Comparison of ENCODE assay signal across 17 mouse cellular contexts in the genomic region with DNA sequence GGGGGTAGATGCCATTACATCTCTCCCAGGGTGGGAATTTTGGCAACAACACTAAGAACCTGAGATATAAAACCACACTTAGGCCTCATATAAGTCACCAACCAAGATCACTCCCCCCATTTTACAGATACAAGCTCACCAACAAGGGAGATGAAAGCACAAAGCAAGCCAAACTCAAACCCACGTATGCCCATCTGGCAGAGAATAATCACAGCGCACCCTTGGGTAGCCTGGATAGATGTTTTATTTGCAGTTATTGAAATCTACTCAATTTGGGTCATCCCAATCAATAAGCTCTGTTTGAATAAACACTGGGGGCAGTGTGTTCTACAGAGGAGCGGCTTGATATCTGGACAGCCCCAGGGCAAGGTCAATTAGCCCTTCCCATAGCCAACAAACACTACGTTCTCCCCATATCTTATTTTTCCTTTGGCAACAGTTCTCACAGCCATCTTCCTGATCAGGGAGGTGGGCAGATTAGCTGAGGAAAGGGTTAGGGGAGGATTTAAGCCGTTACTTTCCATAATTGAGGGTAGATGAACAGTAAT.
DNase-seq lines count a peak whose midpoint lies in the region; ATAC-seq and TF ChIP-seq lines count a peak whose summit lies in the region.
"Had no signal": no experiment of that assay in that cellular context is flagged by ENCODE, and none has a peak within 500 bp of the region (broad histone marks: within the 10 kb centered on the region; RNA-seq: fewer than 3 reads in every experiment).

No protein-coding gene starts in this region.

- no peaks in the 10 kb centered on the region for H3K36me3 ChIP-seq in liver, postnatal 0 days (replicated peaks; ENCODE audit: insufficient read depth, low read length)
- H3K36me3 ChIP-seq in forebrain, embryonic 16.5 days (ENCODE audit: control insufficient read depth, insufficient read depth), result no peaks in the 10 kb centered on the region
- no peaks in the 10 kb centered on the region for H3K36me3 ChIP-seq in neural tube, embryonic 14.5 days (ENCODE audit: control insufficient read depth, insufficient read depth, low read length)
- H3K36me3 ChIP-seq in heart, embryonic 10.5 days, result no peaks in the 10 kb centered on the region
- H3K36me3 ChIP-seq: G1E; limb, embryonic 10.5 days had no signal

- no peak for TF ChIP-seq EP300 in liver, postnatal 0 days (IDR thresholded peaks at IDR 0.05; ENCODE audit: low read depth)

- H3K4me3 ChIP-seq in liver, postnatal 0 days (ENCODE audit: low read depth, low read length), result no peak overlapping the region
- no peak overlapping the region for H3K4me3 ChIP-seq in forebrain, embryonic 16.5 days (replicated peaks; ENCODE audit: low read length)
- H3K4me3 ChIP-seq in neural tube, embryonic 14.5 days (ENCODE audit: low read depth, low read length), result no peak overlapping the region
- no peak overlapping the region for H3K4me3 ChIP-seq in heart, embryonic 10.5 days
- H3K4me3 ChIP-seq: limb, embryonic 10.5 days had no signal

- 0 out of 2 replicates have a peak, but pooled peaks cover 9% of the 10 kb centered on the region for H3K27me3 ChIP-seq in liver, postnatal 0 days (ENCODE audit: insufficient read depth, low read length)
- no peaks in the 10 kb centered on the region for H3K27me3 ChIP-seq in forebrain, embryonic 16.5 days (replicated peaks; ENCODE audit: control insufficient read depth, insufficient read depth, low read length)
- H3K27me3 ChIP-seq in neural tube, embryonic 14.5 days (ENCODE audit: control insufficient read depth, insufficient read depth, low read length), result no peaks in the 10 kb centered on the region
- peaks cover 53% of the 10 kb centered on the region for H3K27me3 ChIP-seq in heart, embryonic 10.5 days (ENCODE audit: insufficient read depth, poor library complexity, severe bottlenecking)

- no peak for TF ChIP-seq CTCF in liver, postnatal 0 days (IDR thresholded peaks at IDR 0.05; ENCODE audit: low read depth)

- peak; percentile 81 for ATAC-seq in liver, postnatal 0 days
- no peak for ATAC-seq in forebrain, embryonic 16.5 days
- ATAC-seq in neural tube, embryonic 14.5 days (ENCODE audit: low read depth), result no peak
- ATAC-seq: intestine, postnatal 0 days had no signal

- 54% methylated on average over 5 of the region's 5 CpGs for WGBS in liver, postnatal 0 days (ENCODE audit: insufficient replicate concordance)
- 56% methylated on average over 5 of the region's 5 CpGs for WGBS in forebrain, embryonic 16.5 days
- WGBS in neural tube, embryonic 14.5 days, result 57% methylated on average over 5 of the region's 5 CpGs
- 78% methylated on average over 5 of the region's 5 CpGs for WGBS in heart, embryonic 10.5 days

- no peak for DNase-seq in liver, postnatal 0 days
- DNase-seq in liver, result no peak
- peak; percentile 50 to 63 for DNase-seq in layer of hippocampus, adult 8-10 months (ENCODE audit: low spot score in 2 of 2)
- DNase-seq in adrenal gland, postnatal 4 days (ENCODE audit: low spot score in 2 of 2), result no peak
- no peak for DNase-seq in frontal cortex, postnatal 25 days (ENCODE audit: low spot score in 2 of 2)
- no peak for DNase-seq in heart, embryonic 10.5 days (ENCODE audit: low spot score)
- DNase-seq: adrenal gland, adult 8-10 months; heart, adult 18-20 months; heart, postnatal 14 days; kidney, postnatal 4 days; lung, postnatal 36 days; right cerebral cortex, postnatal 4 days had no signal

- no peak overlapping the region for H3K9ac ChIP-seq in liver, postnatal 0 days (replicated peaks)
- no peak overlapping the region for H3K9ac ChIP-seq in forebrain, embryonic 16.5 days (replicated peaks; ENCODE audit: low read depth, low read length)
- no peak overlapping the region for H3K9ac ChIP-seq in neural tube, embryonic 14.5 days (replicated peaks; ENCODE audit: low read depth, low read length)

- H3K27ac ChIP-seq in liver, postnatal 0 days (ENCODE audit: low read depth), result no peak overlapping the region
- peak overlapping the region; percentile 95 for H3K27ac ChIP-seq in forebrain, embryonic 16.5 days (ENCODE audit: low read length)
- H3K27ac ChIP-seq in neural tube, embryonic 14.5 days (ENCODE audit: low read depth, low read length), result peak overlapping the region; percentile 85
- H3K27ac ChIP-seq in heart, embryonic 10.5 days, result no peak overlapping the region
- H3K27ac ChIP-seq: limb, embryonic 10.5 days had no signal

- peaks cover 8% of the 10 kb centered on the region for H3K4me1 ChIP-seq in liver, postnatal 0 days (ENCODE audit: insufficient read depth)
- H3K4me1 ChIP-seq in forebrain, embryonic 16.5 days (replicated peaks; ENCODE audit: control insufficient read depth, insufficient read depth, low read length), result peaks cover 52% of the 10 kb centered on the region
- peaks cover 41% of the 10 kb centered on the region for H3K4me1 ChIP-seq in neural tube, embryonic 14.5 days (ENCODE audit: control insufficient read depth, insufficient read depth, low read length)
- 0 out of 2 replicates have a peak, but pooled peaks cover 2% of the 10 kb centered on the region for H3K4me1 ChIP-seq in heart, embryonic 10.5 days

- no peaks in the 10 kb centered on the region for H3K9me3 ChIP-seq in liver, postnatal 0 days (ENCODE audit: low read length)
- no peaks in the 10 kb centered on the region for H3K9me3 ChIP-seq in forebrain, embryonic 16.5 days (ENCODE audit: control insufficient read depth, low read length)
- no peaks in the 10 kb centered on the region for H3K9me3 ChIP-seq in neural tube, embryonic 14.5 days (ENCODE audit: control insufficient read depth, low read length)
- H3K9me3 ChIP-seq in heart, embryonic 10.5 days, result no peaks in the 10 kb centered on the region
- H3K9me3 ChIP-seq: limb, embryonic 10.5 days had no signal

- H3K4me2 ChIP-seq in liver, postnatal 0 days (ENCODE audit: low read depth, low read length), result no peak overlapping the region
- no peak overlapping the region for H3K4me2 ChIP-seq in forebrain, embryonic 16.5 days (ENCODE audit: low read length)
- no peak overlapping the region for H3K4me2 ChIP-seq in neural tube, embryonic 14.5 days (ENCODE audit: low read depth, low read length)

Comparison
In these comparisons a context has a peak if more than half of its experiments do, and no peak if none do; other contexts are left out.
1. DNase-seq: peak in layer of hippocampus, adult 8-10 months (2 of 2); none in liver, postnatal 0 days (single experiment), liver (single experiment), adrenal gland, postnatal 4 days (0 of 2), frontal cortex, postnatal 25 days (0 of 2) and heart, embryonic 10.5 days (single experiment).
2. H3K27ac ChIP-seq: peak in forebrain, embryonic 16.5 days (single experiment) and neural tube, embryonic 14.5 days (single experiment); none in liver, postnatal 0 days (single experiment) and heart, embryonic 10.5 days (single experiment).